Mouse (Mus musculus) lung, embryonic 14.5 days (tissue): ENCODE data around the gene Pex11b. TPM values are rescaled to one million over a fixed set of nuclear protein-coding genes. Genes with fewer than 3 reads are reported as not detected.

Source experiments
- ATAC-seq: fragments of 200-750 bp; cut with Nextera tagmentation; 2 replicates; pipeline ENCODE4 v1.8.0; 2017; ENCODE audit warnings: mild to moderate bottlenecking, moderate TSS enrichment, moderate library complexity; ENCODE audit not compliant: insufficient read depth
- DNase-seq: peaks from one replicate; pipeline ENCODE4 v3.0.0-alpha.2; 2015
- H3K27ac ChIP-seq: fragments of 300-500 bp; sonication (generic); 2 replicates; pipeline ENCODE4 v1.5.1; 2014; ENCODE audit warnings: low read depth, mild to moderate bottlenecking, moderate library complexity
- H3K27me3 ChIP-seq: fragments of 300-500 bp; sonication (generic); 2 replicates; pipeline ENCODE4 v1.6.1; 2014; ENCODE audit warnings: low read length, control low read depth; ENCODE audit not compliant: insufficient read depth
- H3K36me3 ChIP-seq: fragments of 300-500 bp; sonication (generic); 2 replicates; pipeline ENCODE4 v1.6.1; 2014; ENCODE audit warnings: control low read depth; ENCODE audit not compliant: insufficient read depth
- H3K4me1 ChIP-seq: fragments of 300-500 bp; sonication (generic); 2 replicates; pipeline ENCODE4 v1.6.1; 2014; ENCODE audit warnings: antibody characterized with exemption, control low read depth; ENCODE audit not compliant: insufficient read depth
- H3K4me2 ChIP-seq: fragments of 300-500 bp; sonication (generic); 2 replicates; pipeline ENCODE4 v1.6.1; 2014; ENCODE audit warnings: mild to moderate bottlenecking
- H3K4me3 ChIP-seq: fragments of 300-500 bp; sonication (generic); 2 replicates; pipeline ENCODE4 v1.5.1; 2014; ENCODE audit warnings: low read depth, low read length
- H3K9ac ChIP-seq: fragments of 300-500 bp; sonication (generic); 2 replicates; pipeline ENCODE4 v1.6.1; 2014
- H3K9me3 ChIP-seq: fragments of 300-500 bp; sonication (generic); 2 replicates; pipeline ENCODE4 v1.6.1; 2016; ENCODE audit warnings: low read depth, low read length, control low read depth
- CTCF ChIP-seq: IDR thresholded peaks from 2 replicates; pipeline ENCODE4 v1.5.1; 2016; ENCODE audit warnings: antibody characterized with exemption, low read depth
- WGBS: fragments of 180-500 bp; shearing (Covaris S2); extraction: QIAGEN DNeasy Blood & Tissue Kit; methylation state at CpG from one replicate; pipeline ENCODE4 v1.1.7; 2014; 5-methylcytosine and 5-hydroxymethylcytosine counted together
- polyA plus RNA-seq: library from polyadenylated mRNA; unstranded; fragments of >200 nt; fragmentation: Nextera tagmentation; extraction: Ambion mirVana; gene quantifications from 2 replicates; pipeline ENCODE4 v1.2.1, GENCODE M21; 2014

The Pex11b gene
- 55.8 and 56.5 TPM in 2 replicates for polyA plus RNA-seq

- TF ChIP-seq CTCF: peak; percentile 56
- H3K9me3 ChIP-seq: no peaks in the 10 kb centered on the region
- peak within 1 kb of the TSS; percentile 93 for H3K4me3 ChIP-seq
- peak within 1 kb of the TSS; percentile 86 for H3K27ac ChIP-seq
- ATAC-seq (peak; percentile 97), DNase-seq (peak; percentile 93)
- H3K36me3 ChIP-seq: peaks cover 56% of the 10 kb centered on the region
- H3K4me2 ChIP-seq: peak within 1 kb of the TSS; percentile 66
- WGBS: 2% methylated on average over 60 of the region's 60 CpGs
- H3K9ac ChIP-seq: peak within 1 kb of the TSS; percentile 97
- peaks cover 5% of the 10 kb centered on the region; the same call in 1 of the 2 replicates for H3K4me1 ChIP-seq
- H3K27me3 ChIP-seq: no peaks in the 10 kb centered on the region
These were observed at the start of gene Pex11b, which contains the start of gene Gm42957 for GRCm38 (mm10) chr3:96634928-96635879. Pex11b (plus strand) TSS chr3:96635376. Gm42957 (plus strand) TSS chr3:96635474.

GRCm38 (mm10) chr3:96590657-96591056 is 44.5 kb upstream of the Pex11b start:
- no peak overlapping the region for H3K27ac ChIP-seq
- no peak overlapping the region for H3K4me2 ChIP-seq
- H3K9ac ChIP-seq: no peak overlapping the region
- H3K9me3 ChIP-seq: no peaks in the 10 kb centered on the region
- 0 out of 2 replicates have a peak, but pooled peaks cover under 1% of the 10 kb centered on the region for H3K4me1 ChIP-seq
- H3K4me3 ChIP-seq: no peak overlapping the region
- 80% methylated on average over 4 of the region's 4 CpGs for WGBS
- no peaks in the 10 kb centered on the region for H3K36me3 ChIP-seq
- no peak for TF ChIP-seq CTCF
- ATAC-seq (no peak), DNase-seq (no peak)
- H3K27me3 ChIP-seq: 0 out of 2 replicates have a peak, but pooled peaks cover 3% of the 10 kb centered on the region

- H3K9ac ChIP-seq: peak overlapping the region; percentile 71
- TF ChIP-seq CTCF: no peak
These were observed 41.8 kb upstream of the Pex11b start for GRCm38 (mm10) chr3:96593374-96593773.

GRCm38 (mm10) chr3:96593790-96594560 is 41.2 kb upstream of the Pex11b start, which contains the start of gene Polr3gl:
Polr3gl (minus strand) TSS chr3:96594181.
- peak; percentile 87 for ATAC-seq

More at GRCm38 (mm10) chr3:96593374-96593773, 41.8 kb upstream of the Pex11b start:
- ATAC-seq (no peak), DNase-seq (peak; percentile 61)
- Histone ChIP-seq H3K36me3 (no peaks in the 10 kb centered on the region), H3K27ac (peak overlapping the region; percentile 84; the same call in 1 of the 2 replicates), H3K27me3 (peaks cover 28% of the 10 kb centered on the region), H3K4me3 (peak overlapping the region; percentile 64), H3K4me1 (peaks cover 8% of the 10 kb centered on the region; the same call in 1 of the 2 replicates), H3K4me2 (peak overlapping the region; percentile 80), H3K9me3 (no peaks in the 10 kb centered on the region)
- under 1% methylated on average over 10 of the region's 10 CpGs for WGBS

GRCm38 (mm10) chr3:96594851-96595250 is 40.3 kb upstream of the Pex11b start:
- Histone ChIP-seq H3K4me1 (peaks cover 8% of the 10 kb centered on the region; the same call in 1 of the 2 replicates), H3K4me2 (no peak overlapping the region), H3K9me3 (no peaks in the 10 kb centered on the region), H3K27me3 (peaks cover 34% of the 10 kb centered on the region), H3K9ac (no peak overlapping the region), H3K36me3 (no peaks in the 10 kb centered on the region), H3K27ac (no peak overlapping the region), H3K4me3 (no peak overlapping the region)
- 71% methylated on average over 5 of the region's 5 CpGs for WGBS
- no peak for TF ChIP-seq CTCF
- DNase-seq (no peak), ATAC-seq (no peak)

More at GRCm38 (mm10) chr3:96593790-96594560, 41.2 kb upstream of the Pex11b start, which contains the start of gene Polr3gl:
- Histone ChIP-seq H3K27ac (peak within 1 kb of the TSS; percentile 84), H3K4me1 (peaks cover 8% of the 10 kb centered on the region; the same call in 1 of the 2 replicates), H3K4me2 (peak within 1 kb of the TSS; percentile 80), H3K36me3 (no peaks in the 10 kb centered on the region), H3K27me3 (peaks cover 31% of the 10 kb centered on the region), H3K9ac (peak within 1 kb of the TSS; percentile 71), H3K9me3 (no peaks in the 10 kb centered on the region), H3K4me3 (peak within 1 kb of the TSS; percentile 64)
- peak; percentile 96 for DNase-seq
- under 1% methylated on average over 36 of the region's 38 CpGs for WGBS
- peak; percentile 45 for TF ChIP-seq CTCF

GRCm38 (mm10) chr3:96595661-96596060 is 39.5 kb upstream of the Pex11b start:
- Histone ChIP-seq H3K9me3 (no peaks in the 10 kb centered on the region), H3K27me3 (peaks cover 34% of the 10 kb centered on the region), H3K27ac (no peak overlapping the region), H3K4me1 (peaks cover 8% of the 10 kb centered on the region; the same call in 1 of the 2 replicates), H3K9ac (no peak overlapping the region), H3K4me2 (peak overlapping the region; percentile 97), H3K36me3 (no peaks in the 10 kb centered on the region), H3K4me3 (peak overlapping the region; percentile 50)
- ATAC-seq: no peak
- no peak for DNase-seq
- 23% methylated on average over 6 of the region's 6 CpGs for WGBS
- TF ChIP-seq CTCF: no peak
